Mouse (Mus musculus): ENCODE measurements around the gene Pafah1b3. TPM values are rescaled to one million over a fixed set of nuclear protein-coding genes. Genes with fewer than 3 reads are reported as not detected.

Gene Pafah1b3
- polyA plus RNA-seq (2011; ENCODE audit: insufficient read depth, insufficient read length, low read depth, missing spikeins): 47.8 and 55.6 TPM in 2 replicates

- H3K27ac ChIP-seq (ENCODE audit: insufficient read depth, low read length): peak within 1 kb of the TSS; percentile 34; the same call in 1 of the 2 replicates
- H3K9me3 ChIP-seq (replicated peaks; ENCODE audit: control insufficient read depth, insufficient read depth, low read length, poor library complexity, severe bottlenecking): no peaks in the 10 kb centered on the region
- no peaks in the 10 kb centered on the region for H3K4me1 ChIP-seq (ENCODE audit: control insufficient read depth, insufficient read depth, low read length)
- H3K36me3 ChIP-seq (ENCODE audit: control insufficient read depth, insufficient read depth, low read length, poor library complexity, severe bottlenecking): peaks cover 11% of the 10 kb centered on the region
- peak within 1 kb of the TSS; percentile 78 for H3K9ac ChIP-seq (ENCODE audit: low read depth, poor library complexity, severe bottlenecking)
- TF ChIP-seq POLR2A (IDR thresholded peaks at IDR 0.05; ENCODE audit: insufficient read depth, low read length) (no peak), EP300 (IDR thresholded peaks at IDR 0.05; ENCODE audit: insufficient read depth, low read depth, low read length) (peak; percentile 72; the same call in 1 of the 2 replicates), CTCF (IDR thresholded peaks at IDR 0.05; ENCODE audit: low read depth, low read length) (peak; percentile 82)
- no peaks in the 10 kb centered on the region for H3K27me3 ChIP-seq (ENCODE audit: control insufficient read depth, insufficient read depth, low read length, poor library complexity, severe bottlenecking)
- H3K4me3 ChIP-seq (ENCODE audit: low read depth, low read length): peak within 1 kb of the TSS; percentile 90
Measured at GRCm38 (mm10) chr7:25297454-25298325, at the start of gene Pafah1b3. Gene Pafah1b3 (minus strand): TSS chr7:25297986.

- no peak for TF ChIP-seq EP300 (IDR thresholded peaks at IDR 0.05; ENCODE audit: insufficient read depth, low read depth, low read length)
- TF ChIP-seq CTCF (IDR thresholded peaks at IDR 0.05; ENCODE audit: low read depth, low read length): no peak
- TF ChIP-seq POLR2A (IDR thresholded peaks at IDR 0.05; ENCODE audit: insufficient read depth, low read length): no peak
- Histone ChIP-seq H3K9ac (ENCODE audit: low read depth, poor library complexity, severe bottlenecking) (no peak overlapping the region), H3K4me1 (ENCODE audit: control insufficient read depth, insufficient read depth, low read length) (no peaks in the 10 kb centered on the region), H3K36me3 (ENCODE audit: control insufficient read depth, insufficient read depth, low read length, poor library complexity, severe bottlenecking) (no peaks in the 10 kb centered on the region), H3K27ac (ENCODE audit: insufficient read depth, low read length) (no peak overlapping the region), H3K9me3 (replicated peaks; ENCODE audit: control insufficient read depth, insufficient read depth, low read length, poor library complexity, severe bottlenecking) (no peaks in the 10 kb centered on the region), H3K4me3 (ENCODE audit: low read depth, low read length) (no peak overlapping the region), H3K27me3 (ENCODE audit: control insufficient read depth, insufficient read depth, low read length, poor library complexity, severe bottlenecking) (no peaks in the 10 kb centered on the region)
Measured at GRCm38 (mm10) chr7:25341000-25341784, 43.4 kb upstream of the Pafah1b3 start.

- Histone ChIP-seq H3K9me3 (replicated peaks; ENCODE audit: control insufficient read depth, insufficient read depth, low read length, poor library complexity, severe bottlenecking) (no peaks in the 10 kb centered on the region), H3K27me3 (ENCODE audit: control insufficient read depth, insufficient read depth, low read length, poor library complexity, severe bottlenecking) (no peaks in the 10 kb centered on the region), H3K4me1 (ENCODE audit: control insufficient read depth, insufficient read depth, low read length) (no peaks in the 10 kb centered on the region), H3K4me3 (ENCODE audit: low read depth, low read length) (no peak overlapping the region), H3K27ac (ENCODE audit: insufficient read depth, low read length) (no peak overlapping the region), H3K36me3 (ENCODE audit: control insufficient read depth, insufficient read depth, low read length, poor library complexity, severe bottlenecking) (no peaks in the 10 kb centered on the region), H3K9ac (ENCODE audit: low read depth, poor library complexity, severe bottlenecking) (no peak overlapping the region)
- TF ChIP-seq EP300 (IDR thresholded peaks at IDR 0.05; ENCODE audit: insufficient read depth, low read depth, low read length): no peak
- TF ChIP-seq CTCF (IDR thresholded peaks at IDR 0.05; ENCODE audit: low read depth, low read length): no peak
- TF ChIP-seq POLR2A (IDR thresholded peaks at IDR 0.05; ENCODE audit: insufficient read depth, low read length): no peak
Measured at GRCm38 (mm10) chr7:25339329-25339728, 41.5 kb upstream of the Pafah1b3 start.

- Histone ChIP-seq H3K9me3 (replicated peaks; ENCODE audit: control insufficient read depth, insufficient read depth, low read length, poor library complexity, severe bottlenecking) (no peaks in the 10 kb centered on the region), H3K36me3 (ENCODE audit: control insufficient read depth, insufficient read depth, low read length, poor library complexity, severe bottlenecking) (no peaks in the 10 kb centered on the region), H3K9ac (ENCODE audit: low read depth, poor library complexity, severe bottlenecking) (no peak overlapping the region), H3K27ac (ENCODE audit: insufficient read depth, low read length) (no peak overlapping the region), H3K4me1 (ENCODE audit: control insufficient read depth, insufficient read depth, low read length) (no peaks in the 10 kb centered on the region), H3K27me3 (ENCODE audit: control insufficient read depth, insufficient read depth, low read length, poor library complexity, severe bottlenecking) (no peaks in the 10 kb centered on the region), H3K4me3 (ENCODE audit: low read depth, low read length) (no peak overlapping the region)
- no peak for TF ChIP-seq POLR2A (IDR thresholded peaks at IDR 0.05; ENCODE audit: insufficient read depth, low read length)
- no peak for TF ChIP-seq EP300 (IDR thresholded peaks at IDR 0.05; ENCODE audit: insufficient read depth, low read depth, low read length)
- no peak for TF ChIP-seq CTCF (IDR thresholded peaks at IDR 0.05; ENCODE audit: low read depth, low read length)
Measured at GRCm38 (mm10) chr7:25334472-25334871, 36.7 kb upstream of the Pafah1b3 start.

GRCm38 (mm10) chr7:25333596-25334307 lies 36.0 kb upstream of the Pafah1b3 start:
- Histone ChIP-seq H3K9me3 (replicated peaks; ENCODE audit: control insufficient read depth, insufficient read depth, low read length, poor library complexity, severe bottlenecking) (no peaks in the 10 kb centered on the region), H3K4me3 (ENCODE audit: low read depth, low read length) (no peak overlapping the region), H3K27ac (ENCODE audit: insufficient read depth, low read length) (no peak overlapping the region), H3K4me1 (ENCODE audit: control insufficient read depth, insufficient read depth, low read length) (no peaks in the 10 kb centered on the region), H3K9ac (ENCODE audit: low read depth, poor library complexity, severe bottlenecking) (no peak overlapping the region), H3K36me3 (ENCODE audit: control insufficient read depth, insufficient read depth, low read length, poor library complexity, severe bottlenecking) (no peaks in the 10 kb centered on the region), H3K27me3 (ENCODE audit: control insufficient read depth, insufficient read depth, low read length, poor library complexity, severe bottlenecking) (no peaks in the 10 kb centered on the region)
- no peak for TF ChIP-seq POLR2A (IDR thresholded peaks at IDR 0.05; ENCODE audit: insufficient read depth, low read length)
- 0 out of 2 replicates have a peak, but pooled peaks have one; percentile 9 for TF ChIP-seq EP300 (IDR thresholded peaks at IDR 0.05; ENCODE audit: insufficient read depth, low read depth, low read length)
- TF ChIP-seq CTCF (IDR thresholded peaks at IDR 0.05; ENCODE audit: low read depth, low read length): peak; percentile 97

All from ES-Bruce4 (cell line).